ENCODE assay signal across 15 mouse cellular contexts in the genomic region with DNA sequence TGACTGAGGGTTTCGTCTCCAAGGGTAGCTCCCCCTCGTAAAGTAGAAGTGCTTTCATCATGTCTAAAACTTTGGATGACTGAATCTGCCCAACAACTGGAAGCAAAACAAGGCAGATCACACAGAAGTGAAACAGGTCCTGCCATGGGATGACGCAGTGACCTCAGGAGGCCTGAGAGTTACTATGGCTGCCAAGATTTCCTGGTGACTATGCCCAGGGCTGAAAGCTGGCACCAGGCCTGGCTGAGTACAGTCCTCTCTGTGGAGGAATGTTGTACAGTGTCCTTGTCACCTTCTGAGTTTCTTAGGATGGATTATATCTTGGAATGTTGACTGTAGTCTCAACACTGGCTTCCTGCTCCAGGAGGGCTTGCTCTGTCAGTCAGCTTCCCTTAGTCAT. TPM values are rescaled to one million over a fixed set of nuclear protein-coding genes. Genes with fewer than 3 reads are reported as not detected.
DNase-seq lines count a peak whose midpoint lies in the region; ATAC-seq and TF ChIP-seq lines count a peak whose summit lies in the region.
"Had no signal": no experiment of that assay in that cellular context is flagged by ENCODE, and none has a peak within 500 bp of the region (broad histone marks: within the 10 kb centered on the region; RNA-seq: fewer than 3 reads in every experiment).

No protein-coding gene starts in this region.

- peak; percentile 54 for DNase-seq in gastrocnemius, postnatal 14 days
- no peak for DNase-seq in gastrocnemius, postnatal 25 days
- DNase-seq in liver, adult 2 months (ENCODE audit: extremely low read depth, low read depth, low spot score) = peak; percentile 78
- DNase-seq in liver, postnatal 0 days = no peak
- peak; percentile 81 for DNase-seq in adrenal gland, postnatal 25 days
- peak; percentile 42 for DNase-seq in lung, postnatal 36 days
- DNase-seq in layer of hippocampus, postnatal 10 days (ENCODE audit: low spot score in 2 of 2) = no peak
- DNase-seq: B cell, adult 2 months; cerebellum, adult 9-11 months; forebrain, postnatal 0 days had no signal

- WGBS in liver, adult 2 months = 51% methylated on average over 3 of the region's 3 CpGs
- whole genome bisulfite sequencing in liver, postnatal 0 days (ENCODE audit: insufficient replicate concordance) = 75% methylated on average over 3 of the region's 3 CpGs

- TF ChIP-seq POLR2A in liver, adult 2 months (IDR thresholded peaks at IDR 0.05; ENCODE audit: extremely low read depth, insufficient read depth, low read length) = no peak

- no peaks in the 10 kb centered on the region for H3K9me3 ChIP-seq in liver, postnatal 0 days (ENCODE audit: low read length)
- H3K9me3 ChIP-seq: embryonic facial prominence, embryonic 10.5 days; liver, embryonic 15.5 days had no signal

- no peak for TF ChIP-seq EP300 in liver, postnatal 0 days (IDR thresholded peaks at IDR 0.05; ENCODE audit: low read depth)

- no peak overlapping the region for H3K4me3 ChIP-seq in liver, adult 2 months (ENCODE audit: insufficient read depth, low read depth, low read length)
- no peak overlapping the region for H3K4me3 ChIP-seq in liver, postnatal 0 days (ENCODE audit: low read depth, low read length)
- H3K4me3 ChIP-seq: embryonic facial prominence, embryonic 10.5 days; liver, embryonic 15.5 days; myocyte had no signal

- H3K36me3 ChIP-seq in liver, adult 2 months (ENCODE audit: control insufficient read depth, insufficient read depth, low read length) = no peaks in the 10 kb centered on the region
- H3K36me3 ChIP-seq in liver, postnatal 0 days (replicated peaks; ENCODE audit: insufficient read depth, low read length) = no peaks in the 10 kb centered on the region
- H3K36me3 ChIP-seq: embryonic facial prominence, embryonic 10.5 days; liver, embryonic 15.5 days had no signal

- ATAC-seq in liver, postnatal 0 days = no peak
- ATAC-seq in megakaryocyte, adult 5-6 weeks (ENCODE audit: poor library complexity, severe bottlenecking) = no peak
- ATAC-seq: forebrain, postnatal 0 days had no signal

- intact Hi-C loops in gastrocnemius, postnatal 14 days (cut with DNase I; ENCODE audit: low total_unique reads) = no loop called here

- no peaks in the 10 kb centered on the region for H3K79me2 ChIP-seq in liver, adult 2 months (ENCODE audit: control insufficient read depth, insufficient read depth, low read length)

- no peaks in the 10 kb centered on the region for H3K4me1 ChIP-seq in liver, adult 2 months (ENCODE audit: control insufficient read depth, insufficient read depth, low read length)
- H3K4me1 ChIP-seq in liver, postnatal 0 days (ENCODE audit: insufficient read depth) = no peaks in the 10 kb centered on the region
- H3K4me1 ChIP-seq: liver, embryonic 15.5 days had no signal

- no peak overlapping the region for H3K27ac ChIP-seq in liver, adult 2 months (replicated peaks; ENCODE audit: insufficient read depth, low read depth, low read length)
- no peak overlapping the region for H3K27ac ChIP-seq in liver, postnatal 0 days (ENCODE audit: low read depth)
- H3K27ac ChIP-seq: embryonic facial prominence, embryonic 10.5 days; hindbrain, embryonic 14.5 days; liver, embryonic 15.5 days had no signal

- H3K27me3 ChIP-seq in liver, adult 2 months (ENCODE audit: control insufficient read depth, insufficient read depth, low read length) = no peaks in the 10 kb centered on the region
- H3K27me3 ChIP-seq in liver, postnatal 0 days (ENCODE audit: insufficient read depth, low read length) = no peaks in the 10 kb centered on the region

- H3K9ac ChIP-seq in liver, adult 2 months (ENCODE audit: low read depth, low read length) = no peak overlapping the region
- no peak overlapping the region for H3K9ac ChIP-seq in liver, postnatal 0 days (replicated peaks)
- H3K9ac ChIP-seq: forebrain, postnatal 0 days; hindbrain, embryonic 14.5 days; liver, embryonic 15.5 days had no signal

- no peak overlapping the region for H3K4me2 ChIP-seq in liver, postnatal 0 days (ENCODE audit: low read depth, low read length)
- H3K4me2 ChIP-seq: hindbrain, embryonic 14.5 days; liver, embryonic 15.5 days had no signal

- TF ChIP-seq CTCF in liver, adult 2 months (IDR thresholded peaks at IDR 0.05; ENCODE audit: low read depth, low read length) = no peak
- TF ChIP-seq CTCF in liver, postnatal 0 days (IDR thresholded peaks at IDR 0.05; ENCODE audit: low read depth) = no peak

RNA-seq across cellular contexts. Expression of gene Cfap298, which starts 37.3 kb away (rescaled TPM):
- 10 to 100 TPM; 22.4 to 26.8 TPM for total RNA-seq in gastrocnemius, postnatal 14 days (2021)
- total RNA-seq in gastrocnemius, postnatal 25 days (2021) = 10 to 100 TPM; 23.8 to 25.9 TPM
- total RNA-seq in liver, adult 2 months (2014; rRNA removed) = 10.8 and 14.0 TPM in 2 replicates
- 15.5 and 22.5 TPM in 2 replicates for polyA plus RNA-seq in liver, adult 2 months (2012; rRNA removed)
- polyA plus RNA-seq in liver, postnatal 0 days (2015; fragmentation: Nextera tagmentation; extraction: Ambion mirVana) = 16.1 and 16.8 TPM in 2 replicates
- 27.7 and 31.5 TPM in 2 replicates for total RNA-seq in adrenal gland, postnatal 25 days (2021)
- total RNA-seq in megakaryocyte, adult 5-6 weeks (2015) = 8.8 and 13.9 TPM in 2 replicates
- 14.9 and 24.4 TPM in 2 replicates for total RNA-seq in megakaryocyte, adult 5-6 weeks (2017)
- 10 to 100 TPM; 39.7 to 40.8 TPM for total RNA-seq in layer of hippocampus, postnatal 10 days (2021)

Comparison
In these comparisons a context has a peak if more than half of its experiments do, and no peak if none do; other contexts are left out.
1. DNase-seq: peak in gastrocnemius, postnatal 14 days (single experiment), liver, adult 2 months (single experiment), adrenal gland, postnatal 25 days (single experiment) and lung, postnatal 36 days (single experiment); none in gastrocnemius, postnatal 25 days (single experiment), liver, postnatal 0 days (single experiment) and layer of hippocampus, postnatal 10 days (0 of 2).